Mouse (Mus musculus): ENCODE measurements around the gene Asdurf. TPM values are rescaled to one million over a fixed set of nuclear protein-coding genes. Genes with fewer than 3 reads are reported as not detected.
"Not testable (repeated sequence)": the region's sequence is repeated elsewhere in the genome, so short reads cannot be mapped to it uniquely, and the experiment has no call there.

Asdurf gene
- polyA plus RNA-seq, 1 experiment from 2014 or later = 2.2 TPM

- 67% methylated on average over 2 of the region's 2 CpGs for WGBS
- H3K9me3 ChIP-seq (ENCODE audit: control insufficient read depth, low read length); H3K4me1 ChIP-seq (ENCODE audit: control insufficient read depth, insufficient read depth, low read length); ATAC-seq (ENCODE audit: low read depth); H3K27ac ChIP-seq (ENCODE audit: low read depth, low read length); H3K36me3 ChIP-seq (ENCODE audit: control insufficient read depth, insufficient read depth, low read length); H3K27me3 ChIP-seq (ENCODE audit: control insufficient read depth, insufficient read depth, low read length); H3K4me3 ChIP-seq (ENCODE audit: low read depth, low read length); H3K4me2 ChIP-seq (ENCODE audit: low read depth, low read length); H3K9ac ChIP-seq (replicated peaks; ENCODE audit: low read depth, low read length): not testable (repeated sequence)
Observed at GRCm38 (mm10) chr1:53337403-53337802, 15.0 kb downstream of the Asdurf start.

DNA sequence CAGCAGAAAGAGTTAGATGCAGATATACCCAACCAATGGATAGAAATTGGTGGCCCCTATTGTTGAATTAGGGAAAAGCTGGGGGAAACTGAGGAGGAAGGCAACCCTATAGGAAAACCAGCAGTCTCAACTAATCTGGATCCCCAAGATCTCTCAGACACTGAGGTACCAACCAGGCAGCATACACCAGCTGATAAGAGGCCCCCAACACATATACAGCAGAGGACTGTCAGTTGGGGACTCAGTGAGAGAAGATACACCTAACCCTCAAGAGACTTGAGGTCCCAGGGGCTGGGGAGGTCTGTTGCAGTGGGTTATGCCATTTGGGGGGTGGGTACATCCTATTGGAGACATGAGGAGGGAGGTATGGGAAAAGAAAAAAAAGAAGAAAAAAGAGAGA is 17.0 kb downstream of the Asdurf start:
- Histone ChIP-seq H3K27me3 (ENCODE audit: control insufficient read depth, insufficient read depth, low read length) (no peaks in the 10 kb centered on the region), H3K4me2 (ENCODE audit: low read depth, low read length) (no peak overlapping the region), H3K36me3 (ENCODE audit: control insufficient read depth, insufficient read depth, low read length) (no peaks in the 10 kb centered on the region), H3K9ac (replicated peaks; ENCODE audit: low read depth, low read length) (no peak overlapping the region), H3K4me1 (ENCODE audit: control insufficient read depth, insufficient read depth, low read length) (no peaks in the 10 kb centered on the region), H3K27ac (ENCODE audit: low read depth, low read length) (no peak overlapping the region), H3K4me3 (ENCODE audit: low read depth, low read length) (no peak overlapping the region), H3K9me3 (ENCODE audit: control insufficient read depth, low read length) (no peaks in the 10 kb centered on the region)
- ATAC-seq (ENCODE audit: low read depth) = no peak

DNA sequence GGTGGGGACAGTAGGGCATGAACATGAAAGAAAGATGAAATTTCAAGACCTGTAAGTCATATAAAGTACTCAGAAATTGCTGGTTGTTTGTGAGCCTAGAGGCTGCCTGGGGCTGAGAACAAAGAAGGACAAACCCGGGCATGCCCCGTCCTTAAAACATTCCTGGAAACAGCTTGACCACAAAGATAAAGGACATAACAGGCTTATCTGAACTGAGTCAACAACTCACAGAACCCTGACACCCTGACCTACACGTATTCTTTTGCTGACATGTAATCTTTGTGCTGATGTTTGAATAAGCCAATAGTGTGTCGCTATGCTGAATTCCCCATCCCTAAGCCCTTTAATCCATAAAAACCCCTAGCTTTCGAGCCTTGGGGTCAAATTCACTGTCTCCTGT is 18.9 kb downstream of the Asdurf start:
- not testable (repeated sequence) for H3K4me1 ChIP-seq (ENCODE audit: control insufficient read depth, insufficient read depth, low read length); H3K4me2 ChIP-seq (ENCODE audit: low read depth, low read length); H3K27me3 ChIP-seq (ENCODE audit: control insufficient read depth, insufficient read depth, low read length); H3K9me3 ChIP-seq (ENCODE audit: control insufficient read depth, low read length); H3K4me3 ChIP-seq (ENCODE audit: low read depth, low read length); H3K27ac ChIP-seq (ENCODE audit: low read depth, low read length); H3K36me3 ChIP-seq (ENCODE audit: control insufficient read depth, insufficient read depth, low read length); H3K9ac ChIP-seq (replicated peaks; ENCODE audit: low read depth, low read length); ATAC-seq (ENCODE audit: low read depth)
- 75% methylated on average over 5 of the region's 5 CpGs for WGBS

DNA sequence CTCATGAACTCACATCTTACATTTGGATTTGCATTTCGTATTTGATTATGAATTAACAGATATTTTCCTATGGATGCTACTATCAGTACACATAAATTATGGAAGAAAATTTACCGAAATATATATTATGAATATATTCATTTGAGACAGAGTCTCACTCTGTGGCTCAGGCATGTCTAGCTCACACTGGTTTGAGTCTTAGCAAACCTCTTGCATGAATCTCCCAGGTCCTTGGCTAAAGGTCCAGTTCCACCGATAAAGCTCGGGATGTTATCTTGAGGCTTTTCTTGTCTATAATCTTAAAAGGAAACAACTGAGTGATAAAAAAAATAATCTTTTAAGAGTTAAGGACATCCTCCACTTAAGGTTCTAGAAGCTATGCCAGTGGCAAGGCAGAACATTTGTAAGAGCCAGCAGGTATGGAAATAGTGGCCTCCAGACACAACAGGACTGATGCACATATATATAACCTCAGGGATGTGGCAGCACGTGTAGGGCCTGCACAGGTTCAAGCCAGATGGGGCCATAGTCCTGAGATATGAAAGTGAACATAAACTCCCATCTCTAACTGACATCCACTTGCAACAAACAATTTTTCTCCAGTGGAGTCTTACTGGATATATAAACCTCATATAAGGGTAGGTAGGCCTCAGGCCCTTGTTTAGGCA is 27.5 kb downstream of the Asdurf start:
- no peak overlapping the region for H3K4me3 ChIP-seq (ENCODE audit: low read depth, low read length)
- H3K9me3 ChIP-seq (ENCODE audit: control insufficient read depth, low read length) = no peaks in the 10 kb centered on the region
- no peak overlapping the region for H3K4me2 ChIP-seq (ENCODE audit: low read depth, low read length)
- no peak overlapping the region for H3K9ac ChIP-seq (replicated peaks; ENCODE audit: low read depth, low read length)
- ATAC-seq (ENCODE audit: low read depth) = no peak
- peaks cover 12% of the 10 kb centered on the region; the same call in 1 of the 2 replicates for H3K36me3 ChIP-seq (ENCODE audit: control insufficient read depth, insufficient read depth, low read length)
- H3K27ac ChIP-seq (ENCODE audit: low read depth, low read length) = no peak overlapping the region
- H3K4me1 ChIP-seq (ENCODE audit: control insufficient read depth, insufficient read depth, low read length) = no peaks in the 10 kb centered on the region
- H3K27me3 ChIP-seq (ENCODE audit: control insufficient read depth, insufficient read depth, low read length) = no peaks in the 10 kb centered on the region
- WGBS = 93% methylated on average over 5 of the region's 5 CpGs

- Histone ChIP-seq H3K36me3 (ENCODE audit: control insufficient read depth, insufficient read depth, low read length) (peaks cover 12% of the 10 kb centered on the region; the same call in 1 of the 2 replicates), H3K9ac (replicated peaks; ENCODE audit: low read depth, low read length) (no peak overlapping the region), H3K27ac (ENCODE audit: low read depth, low read length) (no peak overlapping the region), H3K4me2 (ENCODE audit: low read depth, low read length) (no peak overlapping the region), H3K4me1 (ENCODE audit: control insufficient read depth, insufficient read depth, low read length) (no peaks in the 10 kb centered on the region), H3K9me3 (ENCODE audit: control insufficient read depth, low read length) (no peaks in the 10 kb centered on the region), H3K27me3 (ENCODE audit: control insufficient read depth, insufficient read depth, low read length) (no peaks in the 10 kb centered on the region), H3K4me3 (ENCODE audit: low read depth, low read length) (no peak overlapping the region)
- 94% methylated on average over 1 of the region's 1 CpGs for WGBS
- no peak for ATAC-seq (ENCODE audit: low read depth)
Observed at GRCm38 (mm10) chr1:53324277-53324676, 28.1 kb downstream of the Asdurf start.

- Histone ChIP-seq H3K9me3 (ENCODE audit: control insufficient read depth, low read length) (no peaks in the 10 kb centered on the region), H3K4me1 (ENCODE audit: control insufficient read depth, insufficient read depth, low read length) (no peaks in the 10 kb centered on the region), H3K9ac (replicated peaks; ENCODE audit: low read depth, low read length) (no peak overlapping the region), H3K27ac (ENCODE audit: low read depth, low read length) (no peak overlapping the region), H3K36me3 (ENCODE audit: control insufficient read depth, insufficient read depth, low read length) (peaks cover 15% of the 10 kb centered on the region), H3K4me3 (ENCODE audit: low read depth, low read length) (no peak overlapping the region), H3K27me3 (ENCODE audit: control insufficient read depth, insufficient read depth, low read length) (no peaks in the 10 kb centered on the region), H3K4me2 (ENCODE audit: low read depth, low read length) (no peak overlapping the region)
- WGBS = 94% methylated on average over 5 of the region's 5 CpGs
- ATAC-seq (ENCODE audit: low read depth) = no peak
Observed at GRCm38 (mm10) chr1:53323254-53323653, 29.2 kb downstream of the Asdurf start.

DNA sequence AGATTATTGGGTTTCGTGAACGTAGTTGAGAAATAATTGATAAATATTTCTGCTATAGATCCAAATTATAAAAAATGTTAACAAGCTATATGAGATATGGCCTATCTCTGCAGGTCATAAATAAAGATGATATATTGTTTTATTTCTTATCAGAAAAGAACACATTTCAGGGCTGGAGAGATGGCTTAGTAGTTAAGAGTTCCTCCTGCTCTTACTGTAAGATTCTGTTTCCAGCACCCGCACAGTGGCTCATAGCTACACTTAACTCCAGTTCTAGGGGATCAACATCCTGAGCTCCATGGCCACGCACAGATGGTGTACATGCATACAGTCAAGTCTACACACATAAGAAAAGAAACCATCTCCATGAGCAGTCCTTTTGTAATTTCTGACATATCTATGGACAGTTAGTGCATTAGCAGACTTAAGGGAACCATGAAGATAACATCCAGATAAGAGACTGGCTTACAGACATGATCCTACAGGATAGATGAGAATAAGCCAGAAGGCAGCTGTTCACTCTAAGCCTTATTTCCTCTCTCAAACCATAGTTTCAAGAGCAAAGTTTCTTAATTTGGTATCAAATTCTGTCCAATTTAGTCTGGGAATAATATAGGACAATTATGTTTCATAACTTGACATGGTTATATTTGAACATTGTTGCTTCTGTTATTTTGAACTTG is 30.6 kb downstream of the Asdurf start:
- Histone ChIP-seq H3K27me3 (ENCODE audit: control insufficient read depth, insufficient read depth, low read length) (no peaks in the 10 kb centered on the region), H3K9ac (replicated peaks; ENCODE audit: low read depth, low read length) (no peak overlapping the region), H3K36me3 (ENCODE audit: control insufficient read depth, insufficient read depth, low read length) (peaks cover 17% of the 10 kb centered on the region), H3K4me3 (ENCODE audit: low read depth, low read length) (no peak overlapping the region), H3K27ac (ENCODE audit: low read depth, low read length) (no peak overlapping the region), H3K4me2 (ENCODE audit: low read depth, low read length) (no peak overlapping the region), H3K4me1 (ENCODE audit: control insufficient read depth, insufficient read depth, low read length) (no peaks in the 10 kb centered on the region), H3K9me3 (ENCODE audit: control insufficient read depth, low read length) (no peaks in the 10 kb centered on the region)
- 96% methylated on average over 4 of the region's 4 CpGs for WGBS
- ATAC-seq (ENCODE audit: low read depth) = no peak

DNA sequence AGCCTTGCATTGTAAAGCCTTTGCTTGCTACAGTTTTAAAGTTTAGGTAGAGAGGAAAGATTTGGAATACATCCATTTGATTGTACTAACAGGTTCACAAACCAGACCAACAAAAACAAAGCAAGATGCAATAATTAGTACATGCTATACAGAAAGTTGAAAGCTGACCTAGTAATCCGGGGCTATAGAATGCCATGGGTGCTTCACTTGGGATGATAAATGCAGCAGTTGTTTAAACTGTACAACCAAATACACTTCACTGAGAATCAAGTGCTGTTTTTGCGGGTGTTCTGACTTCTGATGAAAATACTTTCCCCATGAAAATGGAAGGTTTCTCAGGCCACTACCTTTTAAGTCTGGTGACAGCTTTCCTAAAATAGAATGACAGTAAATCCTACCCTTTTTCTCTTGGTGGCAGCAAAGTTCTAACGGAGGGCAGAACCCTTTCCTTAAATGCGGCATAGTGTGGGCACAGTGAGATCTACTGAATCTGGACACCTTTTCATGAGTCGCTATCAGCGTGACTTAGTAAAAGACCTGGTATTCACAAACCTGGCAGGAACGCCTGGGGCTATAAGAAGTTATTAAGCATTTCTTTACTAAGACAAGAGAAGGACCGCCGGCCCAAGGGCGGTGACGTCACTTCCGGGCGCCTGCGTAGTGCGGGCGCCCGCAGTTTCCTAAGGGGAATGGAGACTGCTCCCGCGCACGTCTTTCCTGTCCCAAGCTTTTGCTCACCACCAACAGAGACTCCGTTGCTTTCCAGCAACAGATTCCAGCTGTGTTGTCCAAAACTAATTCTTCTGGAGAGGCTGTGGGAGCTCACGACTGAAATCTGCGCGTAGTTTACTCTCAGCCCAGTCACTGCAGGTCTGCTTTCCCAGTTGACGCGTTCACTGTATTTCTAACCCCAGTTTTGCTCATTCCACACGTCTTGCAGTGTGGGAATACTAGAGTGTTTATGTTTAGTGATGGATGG is 39.1 kb downstream of the Asdurf start, which contains the start of gene Osgepl1:
Gene Osgepl1 (plus strand): TSS at position 636 of the 979 bp plus-strand sequence.
- ATAC-seq (ENCODE audit: low read depth) = peak; percentile 99

More for the DNA sequence above, 39.1 kb downstream of the Asdurf start, which contains the start of gene Osgepl1:
- peak within 1 kb of the TSS; percentile 45 for H3K4me3 ChIP-seq (ENCODE audit: low read depth, low read length)
- H3K27ac ChIP-seq (ENCODE audit: low read depth, low read length) = peak within 1 kb of the TSS; percentile 82
- no peaks in the 10 kb centered on the region for H3K27me3 ChIP-seq (ENCODE audit: control insufficient read depth, insufficient read depth, low read length)
- H3K36me3 ChIP-seq (ENCODE audit: control insufficient read depth, insufficient read depth, low read length) = peaks cover 2% of the 10 kb centered on the region
- H3K9me3 ChIP-seq (ENCODE audit: control insufficient read depth, low read length) = no peaks in the 10 kb centered on the region
- peak within 1 kb of the TSS; percentile 62 for H3K9ac ChIP-seq (replicated peaks; ENCODE audit: low read depth, low read length)
- 0 out of 2 replicates have a peak, but pooled peaks cover 4% of the 10 kb centered on the region for H3K4me1 ChIP-seq (ENCODE audit: control insufficient read depth, insufficient read depth, low read length)
- 2% methylated on average over 27 of the region's 27 CpGs for WGBS
- peak within 1 kb of the TSS; percentile 46 for H3K4me2 ChIP-seq (ENCODE audit: low read depth, low read length)
